Mouse (Mus musculus) MEL-GATA-1-ER (cell line): ENCODE data around the gene Nmur2.

Experiments
- DNase-seq: peaks from one replicate; pipeline ENCODE4 v3.0.0-alpha.2; 2012; ENCODE audit warnings: low read depth; ENCODE audit errors: extremely low read depth

The Nmur2 gene

DNA sequence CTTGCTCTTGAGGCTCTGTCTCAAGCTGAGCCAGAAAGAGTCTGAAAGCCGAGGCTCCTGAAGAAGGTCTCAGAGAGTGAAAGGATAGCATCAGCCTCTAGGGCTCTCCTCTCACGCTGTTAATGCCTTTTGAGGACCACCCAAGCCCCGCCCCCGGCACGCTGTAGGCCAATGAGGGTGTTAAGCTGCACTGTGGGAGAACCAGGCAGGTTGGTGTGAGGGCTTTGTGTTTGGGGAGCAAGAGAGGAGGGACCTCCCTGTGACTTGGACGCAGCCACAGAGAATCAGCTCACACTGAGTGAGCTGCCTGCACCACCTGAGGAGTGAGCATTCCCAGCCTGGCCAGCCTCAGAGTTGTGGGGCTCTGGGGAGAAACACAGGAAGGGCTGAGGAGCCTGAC, at the start of gene Nmur2:
TSS of gene Nmur2 (minus strand) at position 94 of the 400 bp plus-strand sequence.
- no peak for DNase-seq

DNA sequence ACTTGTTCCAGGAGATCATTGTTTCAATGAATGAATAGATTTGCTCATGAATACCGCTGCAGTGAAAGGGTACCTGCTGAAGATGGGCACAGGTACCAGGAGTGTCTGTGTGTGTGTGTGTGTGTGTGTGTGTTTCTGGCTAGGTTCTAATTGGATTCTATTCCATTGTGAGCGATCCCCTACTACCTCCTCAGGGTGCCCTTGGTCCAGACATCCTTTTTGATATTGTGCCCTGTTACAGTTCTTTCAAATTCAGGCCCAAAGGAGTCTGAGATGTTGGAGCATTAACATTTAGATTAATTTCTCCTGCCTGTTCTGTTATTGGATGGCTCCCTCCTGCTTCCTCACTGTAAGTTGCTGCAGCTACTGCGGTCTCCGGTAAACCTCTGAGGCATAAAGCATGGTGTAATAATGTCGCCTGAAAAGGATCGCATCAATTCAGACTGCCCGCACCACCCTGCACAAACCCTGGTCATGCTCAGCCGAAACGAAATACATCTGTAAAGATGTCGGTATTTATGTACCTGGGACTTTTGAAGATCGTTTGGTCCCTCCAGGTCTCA, 48.4 kb upstream of the Nmur2 start:
- DNase-seq: no peak

DNA sequence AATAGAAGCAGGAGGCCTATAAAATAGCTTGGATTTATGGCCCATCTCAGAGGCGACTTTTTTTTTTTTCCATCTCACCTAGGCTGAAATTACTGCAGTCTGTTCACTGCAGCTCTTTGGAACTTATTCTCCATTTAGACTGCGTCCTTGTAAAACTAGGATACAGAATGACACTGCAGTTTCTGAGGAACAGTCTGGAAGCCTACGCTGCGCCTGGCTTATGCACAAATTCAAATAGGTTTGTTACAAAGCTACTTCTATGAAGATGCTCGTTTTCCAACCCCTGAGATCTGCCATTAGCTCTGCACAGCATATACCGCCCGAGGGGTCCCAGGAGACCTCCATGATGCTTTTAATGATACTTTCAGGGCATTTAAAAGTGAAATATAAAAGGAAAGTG, 31.3 kb upstream of the Nmur2 start:
- DNase-seq: no peak

- no peak for DNase-seq
Measured at GRCm38 (mm10) chr11:56069658-56070057, 28.8 kb upstream of the Nmur2 start.

DNA sequence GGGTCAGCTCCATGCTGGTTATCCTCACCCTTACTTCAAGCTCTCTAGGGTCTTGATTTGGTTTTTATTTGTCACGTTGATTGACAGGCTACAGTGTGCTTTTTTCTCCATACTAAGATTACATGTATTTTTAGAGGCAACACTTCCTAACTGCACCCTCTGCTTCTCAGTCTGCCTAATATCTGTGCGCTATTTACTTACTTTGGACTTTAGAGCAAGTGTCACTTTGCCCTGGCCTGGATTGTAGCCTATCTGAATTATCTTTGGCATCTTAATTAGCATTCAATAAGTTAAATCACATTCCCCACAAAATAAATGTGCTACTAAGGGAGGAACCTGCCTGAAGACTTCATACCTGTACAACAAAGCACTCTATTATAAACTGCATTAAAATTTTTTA, 24.3 kb upstream of the Nmur2 start:
- no peak for DNase-seq

GRCm38 (mm10) chr11:56064575-56064974, 23.8 kb upstream of the Nmur2 start:
- DNase-seq: no peak

DNA sequence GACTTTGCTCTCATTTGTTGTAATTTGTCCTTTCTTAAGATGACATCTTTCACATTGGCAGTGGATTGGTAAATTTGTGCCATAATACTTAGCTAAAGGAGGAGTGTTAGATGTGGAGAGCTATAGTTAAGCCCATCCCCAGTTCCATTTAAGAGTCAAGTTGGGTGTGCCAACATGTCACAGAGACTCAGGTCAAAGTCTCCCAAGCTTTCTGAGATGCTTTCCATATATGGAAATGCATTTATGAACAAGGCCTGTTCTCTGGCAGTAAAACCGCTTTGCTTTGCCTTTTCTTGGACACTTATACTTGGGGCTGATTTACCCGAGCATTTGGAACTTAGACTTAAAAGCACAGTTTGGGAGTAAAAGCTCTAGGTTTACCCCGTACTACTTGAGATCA, 18.4 kb upstream of the Nmur2 start:
- DNase-seq: no peak

GRCm38 (mm10) chr11:56054439-56054838, 13.6 kb upstream of the Nmur2 start:
- no peak for DNase-seq

- DNase-seq: no peak
Measured at GRCm38 (mm10) chr11:56026854-56027253, 14.0 kb downstream of the Nmur2 start.

DNA sequence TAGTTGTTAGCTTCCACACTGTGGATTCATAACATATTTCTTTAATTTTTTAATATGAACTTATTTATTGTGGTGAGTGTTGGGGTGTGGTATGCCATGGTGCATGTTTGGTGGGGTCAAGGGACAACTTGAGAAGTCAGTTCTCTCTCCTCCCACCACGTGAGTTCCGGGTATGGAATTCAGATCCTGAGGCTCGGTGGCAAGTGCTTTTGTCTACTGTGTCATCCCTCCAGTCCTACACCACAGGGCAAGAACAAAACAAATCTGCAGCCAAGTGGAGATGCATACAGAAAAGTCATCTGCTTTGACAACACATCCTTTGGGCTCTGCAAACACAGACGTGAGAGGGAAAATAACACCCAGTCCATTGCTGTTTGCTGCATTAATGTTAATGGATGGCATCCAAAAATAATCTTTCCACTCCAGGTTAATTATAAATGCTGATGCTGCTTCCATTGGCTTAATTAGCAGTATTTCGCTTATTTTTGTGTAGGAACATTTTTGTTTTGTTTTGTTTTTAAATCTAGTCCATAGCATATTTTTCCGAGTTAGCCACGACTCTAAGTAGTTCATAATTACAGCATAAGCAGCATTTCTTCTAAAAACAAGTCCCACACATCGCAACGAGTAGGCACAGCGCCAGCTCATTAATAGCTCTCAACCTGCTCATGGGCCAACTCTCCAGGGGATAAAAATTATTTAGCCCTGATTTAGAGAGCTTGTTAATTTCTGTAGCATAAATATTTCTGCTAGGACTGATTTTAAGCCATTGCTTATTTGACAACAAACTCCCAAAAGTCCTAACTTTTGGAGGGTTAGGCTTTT, 14.9 kb downstream of the Nmur2 start:
- DNase-seq: no peak

DNA sequence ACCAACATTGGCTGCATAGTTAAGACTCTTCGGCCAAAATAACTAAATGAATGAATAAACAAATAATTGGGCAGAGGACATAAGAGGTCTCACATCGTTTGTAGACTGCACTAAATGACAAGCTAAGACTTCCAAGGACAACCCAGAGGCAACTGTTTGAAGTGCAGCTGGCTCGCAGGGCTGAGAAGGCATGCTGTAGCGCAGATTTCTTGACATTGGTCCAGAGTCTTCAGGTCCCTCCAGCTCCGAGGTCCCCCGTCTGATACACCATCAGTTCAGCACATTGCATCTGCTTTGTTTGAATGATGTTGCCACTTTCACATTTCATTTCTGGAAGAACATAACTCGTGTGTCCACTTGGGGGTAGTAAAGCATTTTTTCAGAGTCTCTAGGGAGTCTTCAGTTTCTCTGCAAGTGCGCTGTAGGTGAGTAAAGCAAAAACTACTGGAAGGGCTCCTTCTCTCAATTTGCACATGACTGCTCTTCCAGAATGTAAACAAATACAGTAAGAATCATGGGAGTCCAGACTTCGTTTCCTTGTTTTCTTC, 27.2 kb downstream of the Nmur2 start:
- DNase-seq: no peak

- DNase-seq: no peak
Measured at GRCm38 (mm10) chr11:56012396-56012795, 28.4 kb downstream of the Nmur2 start.

- no peak for DNase-seq
Measured at GRCm38 (mm10) chr11:56008277-56008676, 32.5 kb downstream of the Nmur2 start.

DNA sequence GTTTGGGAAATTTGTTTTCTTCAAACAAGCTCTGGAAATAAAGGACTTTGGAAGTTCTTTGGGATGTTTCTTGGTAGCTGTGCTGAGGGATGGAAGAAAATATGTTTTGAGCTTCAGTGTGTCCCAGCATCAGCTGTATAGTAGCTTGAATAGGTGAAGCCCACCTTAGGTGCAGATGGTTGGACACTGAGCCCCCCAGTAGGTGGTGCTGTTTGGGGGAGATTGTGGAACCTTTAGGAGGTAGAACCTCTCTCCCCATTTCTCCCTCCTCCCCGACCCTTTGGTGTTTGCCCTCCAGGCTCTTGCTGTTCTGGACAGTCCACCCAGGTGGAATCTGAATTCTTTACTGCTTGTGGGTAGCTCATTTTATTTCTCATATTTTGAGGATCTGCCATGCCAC, 48.0 kb downstream of the Nmur2 start:
- no peak for DNase-seq

- DNase-seq: no peak
Measured at GRCm38 (mm10) chr11:55992148-55992547, 48.7 kb downstream of the Nmur2 start.

- no peak for DNase-seq
Measured at GRCm38 (mm10) chr11:55991505-55992066, 49.2 kb downstream of the Nmur2 start.

DNA sequence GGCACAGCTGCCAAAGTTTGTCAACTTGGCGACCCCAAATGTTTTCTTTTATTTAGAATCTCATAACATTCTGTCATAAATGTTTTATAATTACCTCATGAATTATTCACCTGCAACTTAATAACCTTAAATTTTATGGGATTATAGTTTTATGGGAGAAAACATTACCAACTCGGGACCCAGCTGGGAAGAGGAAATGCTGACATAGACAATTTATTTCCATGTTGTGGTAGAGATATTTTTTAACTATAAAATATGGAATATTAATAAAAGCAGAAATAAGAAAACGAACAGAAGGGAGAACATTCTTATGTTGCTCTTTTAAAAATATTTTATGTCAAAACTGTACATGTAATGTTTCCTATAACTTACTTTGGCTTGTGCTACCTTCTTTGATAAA, 56.2 kb downstream of the Nmur2 start:
- DNase-seq: no peak

- DNase-seq: no peak
Measured at GRCm38 (mm10) chr11:55981656-55982055, 59.2 kb downstream of the Nmur2 start.

- DNase-seq: no peak
Measured at GRCm38 (mm10) chr11:55978146-55978545, 62.7 kb downstream of the Nmur2 start.
